Mouse (Mus musculus) heart, adult 2 months (tissue): ENCODE measurements around the gene Ncl.

ENCODE experiments used
- CTCF ChIP-seq: fragments of 200-600 bp; IDR thresholded peaks from 2 replicates; pipeline ENCODE4 v1.8.1; 2022; ENCODE audit warnings: antibody characterized with exemption, mild to moderate bottlenecking, moderate library complexity
- EP300 ChIP-seq: fragments of 200-500 bp; IDR thresholded peaks from 2 replicates; pipeline ENCODE4 v1.6.1; 2011; ENCODE audit warnings: low read depth, low read length, control low read depth; ENCODE audit not compliant: insufficient read depth
- POLR2A ChIP-seq: fragments of 200-500 bp; IDR thresholded peaks from 2 replicates; pipeline ENCODE4 v1.6.1; 2011; ENCODE audit warnings: mild to moderate bottlenecking, low read depth, low read length, control low read depth; ENCODE audit not compliant: insufficient read depth

- TF ChIP-seq CTCF: no peak
- TF ChIP-seq POLR2A: no peak
- no peak for TF ChIP-seq EP300
Measured at GRCm38 (mm10) chr1:86399322-86399721, 40.1 kb upstream of the Ncl start.
